Mouse (Mus musculus) fibroblast of lung, adult 2 months (primary cell): ENCODE results near the gene Coq7.

ENCODE experiments used
- DNase-seq: peaks from one replicate; pipeline ENCODE4 v3.0.0-alpha.2; 2011; ENCODE audit warnings: low read depth

Gene Coq7

DNA sequence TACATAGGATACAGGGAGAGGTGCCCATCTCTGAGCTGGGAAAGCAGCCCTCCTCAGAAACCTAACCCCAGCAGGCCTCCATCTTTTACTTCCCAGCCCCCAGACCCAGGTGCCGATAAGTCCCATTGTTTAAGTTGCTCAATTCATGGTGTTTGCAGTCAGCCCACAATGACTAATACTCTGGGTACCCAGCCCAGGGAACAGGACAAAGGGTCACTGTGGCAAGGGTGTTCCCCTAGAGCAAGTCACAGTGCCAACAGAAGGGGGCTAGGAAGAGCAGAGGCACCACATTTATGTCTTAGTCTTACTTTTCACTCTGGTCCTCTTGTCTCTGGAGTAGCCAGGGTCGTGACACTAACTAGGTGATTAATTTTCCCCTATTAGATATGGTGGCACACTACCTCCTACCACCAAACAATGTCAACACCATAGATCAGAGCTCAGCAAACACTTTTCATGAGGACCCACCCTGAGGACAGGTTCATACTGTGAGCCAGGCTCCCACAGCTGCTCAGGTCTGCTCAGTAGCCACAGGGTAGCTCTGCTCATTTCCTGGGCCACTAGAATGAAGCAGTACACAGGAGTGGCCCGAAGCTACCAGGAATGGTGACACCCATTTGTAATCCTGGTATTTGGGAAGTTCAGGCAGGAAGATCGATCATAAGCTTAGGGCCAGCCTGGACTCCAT lies 38.1 kb downstream of the Coq7 start:
- DNase-seq, result no peak

GRCm38 (mm10) chr7:118493892-118494291 lies 39.3 kb downstream of the Coq7 start:
- no peak for DNase-seq

GRCm38 (mm10) chr7:118491431-118492147 lies 41.6 kb downstream of the Coq7 start, which contains the start of gene Itpripl2:
TSS of gene Itpripl2 (minus strand) at chr7:118491975.
- no peak for DNase-seq

GRCm38 (mm10) chr7:118490666-118491430 lies 42.3 kb downstream of the Coq7 start:
- no peak for DNase-seq

GRCm38 (mm10) chr7:118489706-118490665 lies 43.2 kb downstream of the Coq7 start:
- DNase-seq, result no peak

DNA sequence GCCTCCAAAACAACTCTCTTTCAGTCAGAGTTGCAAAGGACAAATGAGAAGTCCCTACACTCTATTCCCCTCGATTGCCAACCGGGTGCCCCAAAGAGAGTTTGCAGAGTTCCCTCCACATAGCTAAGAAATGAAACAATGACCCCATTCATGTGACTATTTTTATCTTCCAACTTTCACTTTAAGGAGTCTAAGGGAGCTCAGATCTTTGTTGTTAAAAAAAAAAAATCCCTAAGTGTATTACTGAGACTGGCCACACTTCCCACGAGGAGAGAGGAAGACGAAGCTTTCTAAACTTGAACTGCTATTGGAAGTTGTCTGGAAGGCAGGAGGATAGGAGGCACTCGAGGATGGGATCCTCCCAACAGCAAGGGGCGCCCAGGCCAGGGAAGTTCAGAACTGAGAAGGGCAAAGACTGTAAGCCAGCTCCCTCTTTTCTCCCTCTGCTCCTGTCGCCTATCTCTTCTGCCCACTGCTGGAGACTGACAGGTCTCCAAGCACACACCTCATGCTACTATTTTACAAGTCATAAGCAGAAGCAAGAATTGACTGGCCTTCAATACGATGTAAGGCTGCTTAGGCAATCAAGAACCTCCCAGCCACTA lies 45.0 kb downstream of the Coq7 start:
- DNase-seq, result no peak

- DNase-seq, result no peak
These were observed 46.2 kb downstream of the Coq7 start for GRCm38 (mm10) chr7:118486917-118487316.

DNA sequence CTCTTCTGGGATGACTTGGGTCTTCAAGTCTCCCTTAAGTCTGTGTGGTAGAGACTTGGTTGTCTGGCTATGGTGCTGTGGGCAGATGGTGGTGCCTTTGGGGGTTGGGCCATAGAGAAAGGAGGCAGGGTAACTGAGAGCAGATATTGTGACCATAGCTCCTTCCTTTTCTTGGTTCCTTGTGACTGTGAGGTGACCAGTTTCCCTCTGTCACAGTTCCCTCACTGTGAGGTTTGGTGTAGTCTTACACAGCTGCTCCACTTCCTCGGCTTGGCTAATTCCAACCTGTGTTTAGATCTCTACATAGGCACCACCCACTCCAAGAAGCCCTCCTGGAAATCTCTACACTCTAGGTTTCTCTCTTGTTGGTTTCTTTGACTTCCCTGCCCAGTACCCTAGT lies 49.2 kb downstream of the Coq7 start:
- no peak for DNase-seq

- no peak for DNase-seq
These were observed 51.2 kb downstream of the Coq7 start for GRCm38 (mm10) chr7:118482001-118482400.

- DNase-seq, result no peak
These were observed 51.9 kb downstream of the Coq7 start for GRCm38 (mm10) chr7:118481047-118481810.

GRCm38 (mm10) chr7:118480160-118480709 lies 52.9 kb downstream of the Coq7 start:
- DNase-seq, result no peak

- DNase-seq, result no peak
These were observed 54.3 kb downstream of the Coq7 start for GRCm38 (mm10) chr7:118478835-118479312.

GRCm38 (mm10) chr7:118476428-118476827 lies 56.7 kb downstream of the Coq7 start:
- no peak for DNase-seq

DNA sequence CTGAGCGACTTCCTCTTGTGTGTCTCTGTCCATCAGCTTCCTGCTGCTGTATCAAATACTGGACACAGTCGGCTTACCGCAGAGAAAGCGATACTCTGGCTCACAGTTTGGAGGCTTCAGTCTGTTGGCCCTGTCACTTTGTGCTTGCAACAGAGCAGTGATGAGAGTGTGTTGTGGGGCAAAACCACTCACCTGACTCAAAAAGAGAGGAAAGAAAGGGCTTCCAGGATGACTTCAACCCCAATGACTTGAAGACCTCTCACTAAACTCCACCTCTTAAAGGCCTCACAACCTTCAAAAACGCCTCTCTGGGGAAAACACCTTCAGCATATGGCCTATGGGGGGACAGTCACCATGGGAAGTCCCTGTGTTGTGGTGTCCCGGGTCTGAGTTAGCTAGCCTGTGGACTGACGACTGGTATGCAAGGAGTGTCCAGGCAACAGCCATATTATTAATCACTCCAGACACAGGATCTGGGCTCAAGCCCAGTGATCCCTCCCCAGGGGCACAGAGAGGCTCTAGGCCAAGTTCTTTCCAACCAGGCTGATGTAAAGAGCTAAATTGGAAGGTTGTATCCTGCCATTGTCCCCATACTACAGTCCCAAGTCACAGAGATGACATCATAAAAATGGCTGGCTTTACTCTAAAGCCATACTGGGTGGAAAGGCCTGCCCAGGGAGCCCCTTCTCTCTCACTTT lies 58.0 kb downstream of the Coq7 start:
- DNase-seq, result no peak

GRCm38 (mm10) chr7:118472886-118473285 lies 60.3 kb downstream of the Coq7 start:
- DNase-seq, result no peak

DNA sequence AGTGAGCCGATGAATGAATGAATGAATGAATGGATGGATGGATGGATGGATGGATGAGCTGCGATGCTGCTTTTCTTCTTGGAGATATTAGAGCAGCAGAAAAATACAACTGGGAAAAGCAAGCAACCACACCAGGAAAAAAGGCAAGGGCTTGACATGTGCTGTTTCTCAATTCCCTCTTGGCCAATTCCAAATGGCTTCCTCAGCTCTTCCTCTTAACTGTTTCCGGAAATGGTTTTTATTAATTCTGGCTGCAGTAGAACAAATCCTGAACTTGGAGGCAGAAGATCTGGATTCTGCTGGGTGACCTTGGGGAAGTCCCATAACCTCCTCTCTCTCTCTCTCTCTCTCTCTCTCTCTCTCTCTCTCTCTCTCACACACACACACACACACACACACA lies 65.1 kb downstream of the Coq7 start:
- no peak for DNase-seq

DNA sequence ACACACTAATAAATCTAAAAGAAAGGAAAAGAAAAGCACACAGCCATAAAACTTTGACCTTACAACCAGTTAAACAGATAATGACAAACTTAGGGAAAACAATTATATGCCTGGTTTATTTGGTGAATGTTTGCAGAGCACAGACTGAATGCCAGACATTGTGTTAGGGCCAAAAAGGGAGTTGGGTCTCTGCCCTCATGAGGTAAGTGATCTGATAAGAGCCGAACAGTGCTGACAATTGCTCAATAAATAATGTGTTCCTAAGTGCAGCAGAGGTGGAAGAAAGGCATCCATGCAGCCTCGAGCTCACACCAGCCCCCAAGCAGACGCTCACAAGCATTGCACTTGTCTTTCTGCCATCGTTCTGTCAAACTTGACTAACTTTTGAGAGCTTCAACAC lies 68.7 kb downstream of the Coq7 start:
- DNase-seq, result no peak

DNA sequence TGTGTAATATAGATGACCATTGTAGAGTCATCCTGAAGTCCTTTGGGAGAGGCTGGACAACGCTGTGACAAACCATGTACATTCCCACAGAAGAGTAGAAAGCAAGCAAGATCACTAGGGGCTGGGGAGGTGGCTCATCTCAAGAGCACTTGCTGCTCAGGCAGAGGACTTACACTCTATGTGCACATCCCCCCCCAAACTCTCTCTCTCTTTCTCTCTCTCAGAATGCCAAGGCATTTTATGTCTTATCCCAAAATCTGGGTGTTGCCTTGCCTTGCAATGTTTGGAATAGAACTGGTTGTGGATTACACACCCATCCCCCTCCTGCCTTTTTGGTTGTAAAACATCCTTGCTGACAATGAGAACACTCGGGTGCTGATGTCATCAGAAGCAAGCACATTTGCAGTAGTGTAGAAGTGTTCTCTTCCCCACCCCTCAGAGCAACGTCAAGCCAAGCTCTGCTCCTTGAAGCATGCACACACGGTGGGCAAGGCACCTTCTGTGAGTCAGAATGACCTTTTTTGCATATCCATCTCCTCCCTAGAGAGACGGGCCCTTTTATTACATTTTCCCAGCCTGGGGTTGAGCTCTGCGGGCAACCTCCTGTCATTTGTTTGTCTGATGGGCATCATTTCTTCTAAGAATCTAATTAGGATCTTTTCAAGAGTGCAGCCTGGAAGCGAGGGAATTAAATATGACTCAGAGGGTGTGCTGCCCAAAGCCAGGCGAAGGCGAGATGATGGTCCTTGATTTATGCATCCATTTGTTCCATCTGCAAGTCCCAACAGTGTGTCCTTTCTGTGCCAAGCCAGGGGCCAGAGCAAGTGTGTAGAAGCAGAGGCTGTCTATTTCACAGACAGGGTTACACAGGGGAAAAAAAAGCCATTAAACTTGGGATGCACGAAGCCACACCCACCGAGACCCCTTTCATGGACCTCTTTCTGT lies 70.1 kb downstream of the Coq7 start:
- no peak for DNase-seq
